Mouse (Mus musculus) G1E (cell line): Measurements from ENCODE around the gene 9030025P20Rik. TPM values are rescaled to one million over a fixed set of nuclear protein-coding genes. Genes with fewer than 3 reads are reported as not detected.

Experiments used
- ATAC-seq: 2 replicates; pipeline ENCODE4 v1.8.0; 2016; ENCODE audit warnings: mild to moderate bottlenecking; ENCODE audit not compliant: insufficient number of reproducible peaks, poor library complexity, low FRiP score, severe bottlenecking; ENCODE audit errors: extremely low read depth
- DNase-seq: peaks from one replicate; pipeline ENCODE4 v3.0.0; 2012; ENCODE audit warnings: low spot score
- H3K27me3 ChIP-seq: 2 replicates; pipeline ENCODE4 v1.6.1; 2012; ENCODE audit warnings: mild to moderate bottlenecking, low read length, inconsistent platforms; ENCODE audit not compliant: insufficient read depth
- H3K36me3 ChIP-seq: replicated peaks from 2 replicates; pipeline ENCODE3; 2012; ENCODE audit warnings: mild to moderate bottlenecking, inconsistent platforms
- H3K4me1 ChIP-seq: 2 replicates; pipeline ENCODE4 v1.6.1; 2012; ENCODE audit warnings: low read depth, low read length, inconsistent platforms, mixed read lengths; ENCODE audit not compliant: insufficient read depth
- H3K4me3 ChIP-seq: 2 replicates; pipeline ENCODE4 v1.5.1; 2012; ENCODE audit warnings: low read depth, mild to moderate bottlenecking, inconsistent platforms, low read length, moderate library complexity, mixed read lengths
- H3K9me3 ChIP-seq: replicated peaks from 2 replicates; pipeline ENCODE4 v1.6.1; 2012; ENCODE audit warnings: inconsistent platforms
- CTCF ChIP-seq: IDR thresholded peaks from 2 replicates; pipeline ENCODE4 v1.5.1; 2012; ENCODE audit warnings: low read depth, low read length, inconsistent platforms, mixed read lengths
- GATA1 ChIP-seq: IDR thresholded peaks from 2 replicates; pipeline ENCODE4 v1.6.1; 2012; ENCODE audit warnings: borderline replicate concordance, low read length, inconsistent platforms, mixed read lengths
- GATA2 ChIP-seq: IDR thresholded peaks from 2 replicates; pipeline ENCODE4 v1.6.1; 2012; ENCODE audit warnings: low read depth, low read length, inconsistent platforms, borderline replicate concordance
- POLR2AphosphoS5 ChIP-seq: IDR thresholded peaks from 2 replicates; pipeline ENCODE4 v1.6.1; 2012; ENCODE audit warnings: low read depth, low read length, inconsistent platforms; ENCODE audit not compliant: insufficient replicate concordance
- TAL1 ChIP-seq: conservative IDR thresholded peaks from 2 replicates; pipeline ENCODE4 v1.6.1; 2012; ENCODE audit warnings: low read depth, low read length, inconsistent platforms, mixed read lengths
- polyA plus RNA-seq: library from polyadenylated mRNA; stranded (reverse); fragments of >175 nt; gene quantifications from 2 replicates; pipeline ENCODE4 v1.2.3, GENCODE M21; 2012
- total RNA-seq, 2 experiments: library from RNA; stranded (forward) in 1 of 2; stranded (reverse) in 1 of 2; fragments of 200-1000 nt in 1 of 2; fragments of >200 nt in 1 of 2; fragmentation: Nextera tagmentation in 1 of 2; gene quantifications; 2 replicates each; pipeline ENCODE4 v1.2.3; 2014 to 2017

9030025P20Rik gene
- total and polyA plus RNA-seq, 3 experiments = 4.7 to 36.9 (median 33.3) TPM

DNA sequence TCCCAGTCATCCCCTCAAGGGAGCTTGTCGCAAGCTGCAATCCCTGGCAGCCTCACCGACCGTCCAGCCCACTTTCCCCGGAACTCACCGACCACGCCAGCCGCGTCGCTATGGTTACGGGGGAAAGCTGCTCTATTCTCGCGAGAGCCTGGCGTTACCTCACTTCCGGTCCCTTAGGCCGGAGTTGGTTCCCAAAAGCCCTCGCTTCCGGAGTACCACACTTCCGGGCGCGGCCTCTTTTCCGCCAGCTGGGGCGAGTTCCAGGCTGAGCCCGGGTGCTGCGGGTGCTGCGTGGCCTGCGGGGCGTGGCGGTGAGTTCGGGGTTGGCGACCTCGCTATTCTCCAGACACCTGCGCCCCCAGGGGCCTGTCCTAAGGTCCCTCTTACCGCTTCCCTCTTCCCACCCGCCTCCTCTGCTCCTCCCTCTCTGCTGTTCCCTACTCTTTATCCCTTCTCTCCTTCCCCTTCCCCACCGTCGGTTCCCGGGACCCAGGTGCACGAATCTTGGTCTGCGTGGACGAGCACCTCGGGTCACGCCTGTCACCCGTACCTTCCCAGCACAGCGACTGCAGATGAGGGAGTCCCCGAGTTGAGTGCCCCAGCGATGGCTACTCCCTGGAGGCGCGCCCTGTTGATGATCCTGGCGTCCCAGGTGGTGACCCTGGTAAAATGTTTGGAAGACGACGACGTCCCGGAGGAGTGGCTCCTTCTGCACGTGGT, 35.1 kb upstream of the 9030025P20Rik start, which contains the start of the genes Wdr27 and 1600012H06Rik:
TSS of gene Wdr27 (minus strand) at position 150 of the 720 bp plus-strand sequence.
TSS of gene 1600012H06Rik (plus strand) at position 176 of the 720 bp plus-strand sequence.
- Histone ChIP-seq H3K9me3 (no peaks in the 10 kb centered on the region), H3K36me3 (peaks cover 42% of the 10 kb centered on the region), H3K4me1 (peaks cover 27% of the 10 kb centered on the region), H3K27me3 (no peaks in the 10 kb centered on the region; the same call in 1 of the 2 replicates), H3K4me3 (peak within 1 kb of the TSS; percentile 91)
- DNase-seq (peak; percentile 90), ATAC-seq (peak; percentile 97)
- TF ChIP-seq POLR2AphosphoS5 (no peak), GATA2 (no peak), TAL1 (no peak), CTCF (no peak), GATA1 (no peak)

DNA sequence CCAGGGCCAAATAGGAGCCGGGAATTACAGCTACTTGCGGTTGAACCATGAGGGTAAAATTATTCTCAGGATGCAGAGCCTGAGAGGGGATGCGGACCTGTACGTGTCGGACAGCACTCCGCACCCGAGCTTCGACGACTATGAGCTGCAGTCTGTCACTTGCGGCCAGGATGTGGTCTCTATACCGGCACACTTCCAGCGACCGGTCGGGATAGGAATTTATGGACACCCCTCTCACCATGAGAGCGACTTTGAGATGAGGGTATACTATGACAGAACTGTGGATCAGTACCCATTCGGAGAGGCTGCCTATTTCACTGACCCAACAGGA, 34.6 kb upstream of the 9030025P20Rik start:
- TF ChIP-seq GATA1 = no peak
- Histone ChIP-seq H3K9me3 (no peaks in the 10 kb centered on the region), H3K4me3 (peak overlapping the region; percentile 91), H3K4me1 (peaks cover 30% of the 10 kb centered on the region), H3K27me3 (no peaks in the 10 kb centered on the region), H3K36me3 (peaks cover 48% of the 10 kb centered on the region)
- ATAC-seq (no peak), DNase-seq (no peak)

DNA sequence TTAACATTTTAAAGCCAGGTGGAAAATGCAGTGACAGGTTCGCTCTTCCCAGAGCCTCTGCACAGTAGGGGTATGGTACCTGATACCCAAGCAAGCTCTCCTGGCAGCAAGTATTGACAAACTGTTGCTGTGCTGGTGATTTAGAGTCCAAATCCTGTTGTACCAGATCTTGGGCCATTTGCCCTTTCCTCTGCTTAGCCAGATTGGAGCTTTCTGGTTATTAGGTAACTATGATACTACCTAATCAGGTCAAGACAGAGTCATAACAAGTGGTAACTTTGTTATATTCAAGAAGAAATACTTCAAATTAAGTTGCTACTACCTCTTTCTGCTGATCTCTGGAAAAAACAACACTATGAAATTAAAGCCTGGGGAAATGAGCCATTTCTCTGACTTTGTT, 33.7 kb upstream of the 9030025P20Rik start:
- H3K4me1 ChIP-seq = peaks cover 30% of the 10 kb centered on the region
- H3K27me3 ChIP-seq = no peaks in the 10 kb centered on the region
- no peaks in the 10 kb centered on the region for H3K9me3 ChIP-seq
- peaks cover 55% of the 10 kb centered on the region for H3K36me3 ChIP-seq
- TF ChIP-seq CTCF (no peak), POLR2AphosphoS5 (no peak), TAL1 (no peak), GATA1 (no peak), GATA2 (no peak)
- no peak overlapping the region; the same call in 1 of the 2 replicates for H3K4me3 ChIP-seq
- no peak for ATAC-seq
- DNase-seq = no peak

DNA sequence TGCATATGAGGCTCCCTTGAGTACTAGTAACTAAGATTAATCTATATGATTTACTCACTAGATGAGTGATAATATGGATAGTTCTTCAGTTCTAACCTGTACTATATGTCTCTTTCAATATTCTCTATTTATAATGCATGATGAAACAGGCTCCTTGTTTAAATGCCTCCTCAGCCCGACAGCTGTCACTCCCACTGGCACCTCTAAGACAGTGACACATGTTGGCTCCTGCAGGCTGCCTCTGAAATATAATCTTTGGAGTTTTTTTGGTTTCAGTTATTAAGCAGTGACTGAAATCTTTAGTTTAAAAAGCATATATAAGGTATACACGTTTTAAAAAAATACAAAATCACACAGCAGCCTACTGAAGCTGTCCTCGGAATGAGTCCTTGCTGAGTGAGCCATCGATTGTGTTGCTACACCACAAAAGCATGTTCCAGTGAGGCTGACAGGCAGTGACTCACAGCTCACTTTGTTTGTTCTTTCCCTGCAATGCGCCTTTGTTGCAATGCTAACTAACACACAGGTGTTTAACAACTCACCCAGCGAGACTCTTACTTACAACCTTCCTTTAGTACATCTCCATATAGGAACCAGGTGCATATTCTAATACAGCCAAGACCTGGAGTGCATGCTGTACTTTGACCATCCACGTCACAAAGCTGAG, 29.0 kb upstream of the 9030025P20Rik start:
- H3K27me3 ChIP-seq = no peaks in the 10 kb centered on the region
- DNase-seq (no peak), ATAC-seq (no peak)
- no peaks in the 10 kb centered on the region for H3K9me3 ChIP-seq
- H3K36me3 ChIP-seq = peaks cover 93% of the 10 kb centered on the region
- no peak overlapping the region for H3K4me3 ChIP-seq
- TF ChIP-seq CTCF (no peak), POLR2AphosphoS5 (no peak)
- peaks cover 24% of the 10 kb centered on the region for H3K4me1 ChIP-seq

DNA sequence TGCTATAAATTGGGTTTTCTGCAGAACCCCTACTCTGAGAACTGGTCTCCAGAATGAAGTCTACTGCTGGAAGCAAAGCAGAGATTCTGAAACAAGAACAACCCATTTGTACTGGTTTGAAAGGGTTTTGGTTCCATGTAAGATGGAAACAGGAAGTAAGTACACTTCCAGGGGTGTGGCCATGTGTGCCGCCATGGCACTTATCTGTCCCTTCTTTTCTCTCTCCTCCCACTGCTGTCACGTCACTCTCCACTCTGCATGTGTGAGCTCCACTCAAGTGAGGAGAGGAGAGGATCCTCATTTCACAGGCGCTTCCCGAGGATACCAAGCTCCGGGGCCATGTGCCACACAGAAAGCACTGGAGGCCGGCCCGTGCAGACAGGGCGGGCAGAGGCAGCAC, 24.8 kb upstream of the 9030025P20Rik start:
- DNase-seq = peak; percentile 8
- H3K4me1 ChIP-seq = peaks cover 21% of the 10 kb centered on the region
- no peaks in the 10 kb centered on the region for H3K9me3 ChIP-seq
- no peaks in the 10 kb centered on the region for H3K27me3 ChIP-seq
- TF ChIP-seq POLR2AphosphoS5 (no peak), GATA1 (no peak), CTCF (no peak), TAL1 (no peak), GATA2 (no peak)
- H3K36me3 ChIP-seq = peaks cover 85% of the 10 kb centered on the region
- peak; percentile 49 for ATAC-seq
- no peak overlapping the region for H3K4me3 ChIP-seq

DNA sequence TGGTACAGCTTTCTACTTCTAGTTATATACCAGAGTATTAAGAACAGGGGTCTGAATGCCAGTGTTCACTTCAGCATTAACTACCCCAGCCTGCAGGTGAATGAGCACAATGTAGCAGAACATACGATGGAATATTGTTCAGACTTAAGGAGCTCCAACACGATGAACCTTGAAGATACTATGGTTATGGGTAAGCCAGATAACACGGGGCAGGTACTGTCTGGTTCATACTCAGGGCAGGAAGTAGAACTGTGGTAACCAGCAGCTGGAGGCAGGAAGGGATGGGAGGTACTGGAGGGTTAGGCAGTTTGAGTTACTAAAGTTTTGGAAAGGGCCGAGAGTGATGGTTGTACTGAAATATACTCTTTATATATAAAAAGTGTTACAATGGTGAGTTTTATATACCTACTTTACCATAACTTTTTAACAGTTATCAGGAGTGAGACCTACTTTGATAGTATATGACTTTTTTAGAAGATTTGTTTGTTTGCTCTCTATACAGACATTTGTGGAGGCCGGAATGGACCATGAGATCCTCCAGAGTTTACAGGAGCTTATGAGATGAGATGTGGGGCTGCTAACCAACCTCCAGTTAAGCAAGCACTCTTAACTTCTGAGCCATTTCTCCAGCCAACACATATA, 19.5 kb upstream of the 9030025P20Rik start:
- H3K9me3 ChIP-seq = no peaks in the 10 kb centered on the region
- H3K4me3 ChIP-seq = no peak overlapping the region; the same call in 1 of the 2 replicates
- TF ChIP-seq GATA1 (no peak), POLR2AphosphoS5 (no peak), CTCF (no peak), TAL1 (no peak), GATA2 (no peak)
- DNase-seq (no peak), ATAC-seq (no peak)
- peaks cover 41% of the 10 kb centered on the region for H3K36me3 ChIP-seq
- no peaks in the 10 kb centered on the region for H3K27me3 ChIP-seq
- H3K4me1 ChIP-seq = peaks cover 25% of the 10 kb centered on the region
